Mouse (Mus musculus) layer of hippocampus, postnatal 25 days (tissue): ENCODE data around the gene Dnajc11. TPM values are rescaled to one million over a fixed set of nuclear protein-coding genes. Genes with fewer than 3 reads are reported as not detected.

Experiments
- total RNA-seq, 2 experiments: library from RNA; stranded (reverse); gene quantifications; 2 replicates each; pipeline ENCODE4 v1.2.3; 2021

The Dnajc11 gene
- total RNA-seq, 2 experiments from 2014 or later = 62.7 to 69.7 TPM

Other genes with a start within 250 kb of the Dnajc11 start
- 100 to 1,000 TPM; 244 to 251 TPM for gene Camta1, start 71.8 kb upstream of the Dnajc11 start, total RNA-seq
- 10 to 100 TPM; 24.3 to 25.5 TPM for gene Thap3, start 55.3 kb downstream of the Dnajc11 start, total RNA-seq
- 10 to 100 TPM; 11.7 to 12.5 TPM for gene Phf13, start 62.6 kb downstream of the Dnajc11 start, total RNA-seq
- 10 to 100 TPM; 19.1 to 20.7 TPM for gene Klhl21, start 75.1 kb downstream of the Dnajc11 start, total RNA-seq
- gene Zbtb48, start 94.0 kb downstream of the Dnajc11 start, total RNA-seq = 10 to 100 TPM; 11.0 to 15.8 TPM
- under 1 TPM; 0.49 to 0.54 TPM for gene Tas1r1, start 104.9 kb downstream of the Dnajc11 start, total RNA-seq
- 10 to 100 TPM; 20.9 to 22.3 TPM for gene Nol9, start 105.6 kb downstream of the Dnajc11 start, total RNA-seq
- gene Plekhg5, start 138.8 kb downstream of the Dnajc11 start, total RNA-seq = 100 to 1,000 TPM; 128 to 173 TPM
- 10 to 100 TPM; 26.4 to 42.6 TPM for gene Tnfrsf25, start 182.2 kb downstream of the Dnajc11 start, total RNA-seq
- 1 to 10 TPM; 1.3 to 1.4 TPM for gene Espn, start 218.7 kb downstream of the Dnajc11 start, total RNA-seq
- not detected for gene Hes2, start 225.2 kb downstream of the Dnajc11 start, total RNA-seq
- gene Acot7, start 244.4 kb downstream of the Dnajc11 start, total RNA-seq = 100 to 1,000 TPM; 318 to 353 TPM